Mouse (Mus musculus): Measurements from ENCODE around the gene Mx1.

DNA sequence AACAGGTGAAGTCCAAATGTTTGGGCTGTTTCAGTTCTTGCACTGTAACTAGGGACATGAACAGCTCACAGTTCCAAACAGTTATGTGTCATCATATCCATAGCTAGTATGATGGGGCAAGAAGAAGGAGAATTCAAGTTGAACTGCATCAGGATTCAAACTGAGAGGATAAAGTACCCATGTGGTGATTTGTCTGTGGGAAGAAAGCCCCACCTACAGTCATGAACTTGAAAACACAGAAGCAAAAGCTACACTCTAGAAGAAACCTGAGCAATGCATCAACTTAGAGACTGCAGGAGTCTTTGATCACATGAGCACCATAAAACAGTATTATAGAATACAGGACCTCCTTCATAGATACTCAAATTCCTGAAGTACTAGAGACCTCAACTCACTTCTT lies 45.1 kb upstream of the Mx1 start:
- no peak for TF ChIP-seq GATA1 (IDR thresholded peaks at IDR 0.05; ENCODE audit: borderline replicate concordance, low read length)
- no peak for TF ChIP-seq FLI1 (IDR thresholded peaks at IDR 0.05; ENCODE audit: low read length)

All from megakaryocyte, embryonic 14.5 days (primary cell).